Mouse (Mus musculus) limb, embryonic 13.5 days (tissue): ENCODE data around the gene Suox. TPM values are rescaled to one million over a fixed set of nuclear protein-coding genes. Genes with fewer than 3 reads are reported as not detected.
"Not testable (repeated sequence)": the region's sequence is repeated elsewhere in the genome, so short reads cannot be mapped to it uniquely, and the experiment has no call there.

ENCODE experiments used
- ATAC-seq: fragments of 200-750 bp; cut with Nextera tagmentation; 2 replicates; pipeline ENCODE4 v1.8.0; 2017; ENCODE audit warnings: low read depth, moderate number of reproducible peaks, moderate TSS enrichment; ENCODE audit not compliant: low FRiP score
- H3K27ac ChIP-seq: fragments of 300-500 bp; sonication (generic); 2 replicates; pipeline ENCODE4 v1.5.1; 2015; ENCODE audit warnings: inconsistent platforms, mild to moderate bottlenecking, moderate library complexity
- H3K27me3 ChIP-seq: fragments of 300-500 bp; sonication (generic); 2 replicates; pipeline ENCODE4 v1.6.1; 2015; ENCODE audit warnings: mild to moderate bottlenecking, inconsistent platforms
- H3K36me3 ChIP-seq: fragments of 300-500 bp; sonication (generic); 2 replicates; pipeline ENCODE4 v1.6.1; 2015; ENCODE audit warnings: inconsistent platforms, mild to moderate bottlenecking, moderate library complexity
- H3K4me1 ChIP-seq: fragments of 300-500 bp; sonication (generic); 2 replicates; pipeline ENCODE4 v1.6.1; 2015; ENCODE audit warnings: inconsistent platforms
- H3K4me2 ChIP-seq: fragments of 300-500 bp; sonication (generic); replicated peaks from 2 replicates; pipeline ENCODE4 v1.6.1; 2015; ENCODE audit warnings: inconsistent platforms, mild to moderate bottlenecking, moderate library complexity
- H3K4me3 ChIP-seq: fragments of 300-500 bp; sonication (generic); 2 replicates; pipeline ENCODE4 v1.5.1; 2015; ENCODE audit warnings: moderate library complexity, mild to moderate bottlenecking, inconsistent platforms
- H3K9ac ChIP-seq: fragments of 300-500 bp; sonication (generic); 2 replicates; pipeline ENCODE4 v1.6.1; 2015; ENCODE audit warnings: mild to moderate bottlenecking, inconsistent platforms
- H3K9me3 ChIP-seq: fragments of 300-500 bp; sonication (generic); 2 replicates; pipeline ENCODE4 v1.6.1; 2016; ENCODE audit warnings: inconsistent platforms
- WGBS: fragments of 180-500 bp; shearing (Covaris S2); methylation state at CpG from one replicate; pipeline ENCODE4 v1.1.7; 2015; 5-methylcytosine and 5-hydroxymethylcytosine counted together
- polyA plus RNA-seq: library from polyadenylated mRNA; unstranded; fragments of >200 nt; fragmentation: Nextera tagmentation; extraction: Ambion mirVana; gene quantifications from 2 replicates; pipeline ENCODE4 v1.2.1, GENCODE M21; 2015

Suox gene
- polyA plus RNA-seq = 22.0 TPM in 2 replicates

DNA sequence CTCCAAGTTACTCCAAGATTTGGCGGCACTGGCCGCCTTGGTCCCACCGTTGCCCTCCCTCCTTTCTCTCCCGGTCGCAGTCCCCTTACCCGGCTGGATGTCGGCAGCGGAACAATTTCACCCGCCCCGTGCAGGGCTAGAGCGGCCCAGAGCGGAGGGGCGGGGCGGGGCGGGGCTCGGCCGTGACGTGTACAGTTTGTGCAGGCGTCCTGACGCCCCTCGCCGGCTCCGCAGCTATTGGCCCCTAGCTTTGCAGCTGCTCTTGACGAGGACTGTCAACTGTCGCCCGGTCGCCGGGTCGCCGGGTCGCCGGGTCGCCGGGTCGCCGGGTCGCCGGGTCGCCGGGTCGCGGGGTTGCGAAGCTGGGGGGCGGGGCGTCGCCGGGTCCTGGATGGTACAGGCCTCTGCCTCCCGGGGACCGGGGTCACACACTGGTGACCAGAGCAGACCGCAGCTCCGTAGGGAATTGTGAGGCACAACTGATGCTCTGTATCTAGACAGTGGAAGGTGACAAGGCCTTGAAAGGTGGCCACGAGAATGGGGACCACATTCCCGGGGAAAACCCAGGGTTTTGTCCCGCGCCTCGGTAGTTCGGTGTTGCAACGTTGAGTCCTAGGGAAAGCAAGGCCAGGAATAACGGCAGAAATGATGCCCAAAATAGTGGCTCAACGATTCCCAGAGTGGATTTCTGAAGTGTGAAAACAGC lies at the start of gene Suox:
Gene Suox (minus strand): TSS at position 311 of the 706 bp plus-strand sequence.
- under 1% methylated on average over 60 of the region's 60 CpGs for WGBS
- Histone ChIP-seq H3K4me1 (peaks cover 19% of the 10 kb centered on the region), H3K4me2 (peak within 1 kb of the TSS; percentile 89), H3K27ac (peak within 1 kb of the TSS; percentile 48; the same call in 1 of the 2 replicates), H3K4me3 (peak within 1 kb of the TSS; percentile 67), H3K36me3 (peaks cover 22% of the 10 kb centered on the region), H3K9me3 (no peaks in the 10 kb centered on the region), H3K27me3 (no peaks in the 10 kb centered on the region), H3K9ac (peak within 1 kb of the TSS; percentile 72)
- ATAC-seq = peak; percentile 92

GRCm38 (mm10) chr10:128715559-128716537 lies 42.0 kb upstream of the Suox start:
- H3K36me3 ChIP-seq = no peaks in the 10 kb centered on the region
- no peak overlapping the region for H3K9ac ChIP-seq
- no peak overlapping the region for H3K4me2 ChIP-seq
- no peaks in the 10 kb centered on the region for H3K4me1 ChIP-seq
- no peaks in the 10 kb centered on the region for H3K27me3 ChIP-seq
- no peak overlapping the region for H3K27ac ChIP-seq
- ATAC-seq = no peak
- 86% methylated on average over 19 of the region's 19 CpGs for WGBS
- no peaks in the 10 kb centered on the region for H3K9me3 ChIP-seq
- no peak overlapping the region for H3K4me3 ChIP-seq

- H3K4me2 ChIP-seq, H3K27ac ChIP-seq, H3K4me3 ChIP-seq, ATAC-seq, H3K9me3 ChIP-seq, H3K36me3 ChIP-seq, H3K27me3 ChIP-seq, H3K4me1 ChIP-seq, H3K9ac ChIP-seq: not testable (repeated sequence)
- WGBS = 93% methylated on average over 7 of the region's 7 CpGs
Measured at GRCm38 (mm10) chr10:128711318-128711717, 37.4 kb upstream of the Suox start.

- no peaks in the 10 kb centered on the region for H3K9me3 ChIP-seq
- WGBS = 7% methylated on average over 11 of the region's 11 CpGs
- H3K4me3 ChIP-seq = peak overlapping the region; percentile 65
- H3K4me1 ChIP-seq = peaks cover 25% of the 10 kb centered on the region
- H3K27ac ChIP-seq = peak overlapping the region; percentile 66
- H3K27me3 ChIP-seq = no peaks in the 10 kb centered on the region
- H3K9ac ChIP-seq = peak overlapping the region; percentile 37
- H3K4me2 ChIP-seq = peak overlapping the region; percentile 91
- H3K36me3 ChIP-seq = peaks cover 29% of the 10 kb centered on the region
- ATAC-seq = peak; percentile 2; the same call in 1 of the 2 replicates
Measured at GRCm38 (mm10) chr10:128705317-128705693, 31.4 kb upstream of the Suox start.

- ATAC-seq = peak; percentile 93
Measured at GRCm38 (mm10) chr10:128704491-128705316, 30.8 kb upstream of the Suox start, which contains the start of gene Cdk2. TSS of gene Cdk2 (minus strand) at chr10:128705031.

GRCm38 (mm10) chr10:128703895-128704294 lies 30.0 kb upstream of the Suox start, which contains the start of gene Pmel:
TSS of gene Pmel (plus strand) at chr10:128704195.
- peaks cover 25% of the 10 kb centered on the region for H3K4me1 ChIP-seq
- H3K9me3 ChIP-seq = no peaks in the 10 kb centered on the region
- peak within 1 kb of the TSS; percentile 97 for H3K27ac ChIP-seq
- peak within 1 kb of the TSS; percentile 82 for H3K9ac ChIP-seq
- peak within 1 kb of the TSS; percentile 91 for H3K4me2 ChIP-seq
- no peak for ATAC-seq
- no peaks in the 10 kb centered on the region for H3K27me3 ChIP-seq
- peak within 1 kb of the TSS; percentile 65 for H3K4me3 ChIP-seq
- WGBS = 11% methylated on average over 4 of the region's 4 CpGs
- H3K36me3 ChIP-seq = peaks cover 43% of the 10 kb centered on the region

More at GRCm38 (mm10) chr10:128704491-128705316, 30.8 kb upstream of the Suox start, which contains the start of gene Cdk2:
- Histone ChIP-seq H3K4me1 (peaks cover 25% of the 10 kb centered on the region), H3K4me2 (peak within 1 kb of the TSS; percentile 91), H3K9ac (peak within 1 kb of the TSS; percentile 82), H3K4me3 (peak within 1 kb of the TSS; percentile 65), H3K36me3 (peaks cover 35% of the 10 kb centered on the region), H3K27ac (peak within 1 kb of the TSS; percentile 97), H3K9me3 (no peaks in the 10 kb centered on the region), H3K27me3 (no peaks in the 10 kb centered on the region)
- WGBS = under 1% methylated on average over 62 of the region's 62 CpGs

DNA sequence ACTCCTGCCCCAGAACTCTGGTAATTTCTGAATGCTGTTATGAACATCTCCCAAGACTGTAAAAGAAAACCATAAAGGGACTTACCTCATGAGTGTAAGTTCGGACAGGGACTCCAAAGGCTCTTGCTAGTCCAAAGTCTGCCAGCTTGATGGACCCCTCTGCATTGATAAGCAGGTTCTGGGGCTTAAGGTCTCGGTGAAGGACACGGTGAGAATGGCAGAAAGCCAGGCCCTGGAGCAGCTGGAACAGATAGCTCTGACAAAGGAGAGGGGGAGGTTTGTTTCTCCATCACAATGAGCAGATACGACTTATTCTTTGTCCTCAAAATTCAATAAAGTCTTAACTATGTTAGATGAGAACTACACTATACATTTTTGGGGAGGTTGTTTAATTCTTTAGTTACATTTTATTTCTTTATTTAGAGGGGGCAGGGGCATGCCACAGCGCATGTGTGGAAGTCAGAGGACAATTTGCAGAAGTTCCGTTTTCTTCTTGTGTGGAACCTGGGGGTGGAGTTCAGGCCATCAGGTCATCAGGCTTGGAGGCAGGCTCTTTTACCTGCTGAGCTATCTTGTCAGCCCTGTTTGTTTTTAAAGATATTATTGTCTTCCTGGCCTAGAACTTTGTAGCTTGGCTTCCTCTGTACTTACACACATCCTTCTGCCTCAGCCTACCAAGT lies 28.6 kb upstream of the Suox start:
- H3K9me3 ChIP-seq = no peaks in the 10 kb centered on the region
- H3K27ac ChIP-seq = peak overlapping the region; percentile 10; the same call in 1 of the 2 replicates
- H3K9ac ChIP-seq = no peak overlapping the region
- 85% methylated on average over 6 of the region's 6 CpGs for WGBS
- peaks cover 25% of the 10 kb centered on the region for H3K4me1 ChIP-seq
- H3K4me3 ChIP-seq = no peak overlapping the region
- no peak for ATAC-seq
- no peaks in the 10 kb centered on the region for H3K27me3 ChIP-seq
- H3K4me2 ChIP-seq = no peak overlapping the region; the same call in 1 of the 2 replicates
- peaks cover 54% of the 10 kb centered on the region for H3K36me3 ChIP-seq

DNA sequence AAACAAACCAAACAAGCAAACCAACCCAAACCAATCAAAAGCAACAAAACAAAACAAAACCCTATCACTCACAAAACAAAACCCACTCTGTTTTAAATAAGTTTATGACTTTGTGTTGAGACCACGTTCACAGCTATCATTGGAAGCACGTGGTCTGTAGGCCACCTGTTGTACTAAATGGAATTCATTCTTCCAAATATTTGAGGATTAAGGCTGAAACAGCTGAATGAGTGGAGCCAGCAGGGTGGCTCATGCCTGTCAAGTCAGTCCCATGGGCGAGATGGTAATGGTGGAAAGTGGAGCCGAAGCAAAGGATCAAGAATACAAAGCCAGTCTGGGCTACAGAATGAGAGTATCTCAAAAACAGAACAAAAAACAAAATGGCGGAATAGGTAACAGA lies 26.8 kb upstream of the Suox start:
- H3K9me3 ChIP-seq = no peaks in the 10 kb centered on the region
- 84% methylated on average over 5 of the region's 5 CpGs for WGBS
- H3K4me3 ChIP-seq = no peak overlapping the region
- no peak overlapping the region for H3K27ac ChIP-seq
- peaks cover 21% of the 10 kb centered on the region for H3K4me1 ChIP-seq
- H3K36me3 ChIP-seq = peaks cover 56% of the 10 kb centered on the region
- H3K27me3 ChIP-seq = no peaks in the 10 kb centered on the region
- ATAC-seq = no peak
- H3K9ac ChIP-seq = no peak overlapping the region
- H3K4me2 ChIP-seq = no peak overlapping the region

DNA sequence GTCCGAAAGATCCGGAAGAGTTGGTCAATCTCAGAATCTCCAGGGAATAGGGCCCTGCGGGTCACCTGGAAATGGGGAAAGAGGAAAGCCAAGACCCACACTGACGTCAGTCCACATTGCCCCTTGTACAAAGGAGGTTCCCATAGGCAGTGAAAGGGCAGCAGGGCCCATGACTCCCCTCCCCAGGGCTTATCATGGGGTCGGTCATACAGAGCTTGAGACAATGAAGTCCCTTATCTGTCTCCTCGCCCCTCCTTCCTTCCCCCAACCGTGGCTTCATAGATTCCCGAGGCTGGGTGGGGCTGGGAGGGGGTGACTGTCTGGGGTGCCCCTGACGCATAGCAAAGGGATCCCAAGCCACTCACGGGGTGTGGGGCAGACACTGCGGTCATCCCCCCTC lies 25.7 kb upstream of the Suox start:
- ATAC-seq = no peak
- no peak overlapping the region for H3K27ac ChIP-seq
- H3K4me1 ChIP-seq = peaks cover 22% of the 10 kb centered on the region
- no peaks in the 10 kb centered on the region for H3K9me3 ChIP-seq
- H3K36me3 ChIP-seq = peaks cover 56% of the 10 kb centered on the region
- H3K4me3 ChIP-seq = no peak overlapping the region
- 85% methylated on average over 11 of the region's 11 CpGs for WGBS
- H3K27me3 ChIP-seq = no peaks in the 10 kb centered on the region
- H3K9ac ChIP-seq = no peak overlapping the region
- no peak overlapping the region for H3K4me2 ChIP-seq

DNA sequence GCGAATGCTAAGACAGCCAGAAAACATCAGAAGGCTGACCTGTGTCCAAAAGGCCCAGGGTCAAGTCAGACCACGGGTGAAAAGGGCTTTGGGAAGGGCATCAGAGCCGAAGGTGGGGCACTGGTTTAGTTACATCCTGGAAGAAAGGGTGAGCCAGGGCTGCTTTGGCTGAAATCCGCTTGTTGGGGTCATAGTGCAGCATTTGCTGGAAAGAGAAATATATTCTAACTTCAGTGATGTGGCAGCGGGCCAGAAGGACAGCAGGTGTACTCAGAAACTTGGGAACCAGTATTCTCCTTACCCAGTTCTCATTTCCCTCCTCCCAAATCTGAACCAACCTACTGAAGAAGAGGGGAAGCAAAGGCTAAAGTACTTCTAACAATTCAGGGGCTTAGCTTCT lies 25.1 kb upstream of the Suox start:
- no peaks in the 10 kb centered on the region for H3K9me3 ChIP-seq
- peaks cover 56% of the 10 kb centered on the region for H3K36me3 ChIP-seq
- WGBS = 84% methylated on average over 5 of the region's 5 CpGs
- no peak overlapping the region for H3K27ac ChIP-seq
- no peak for ATAC-seq
- H3K4me2 ChIP-seq = no peak overlapping the region
- H3K4me1 ChIP-seq = peaks cover 25% of the 10 kb centered on the region
- no peak overlapping the region for H3K4me3 ChIP-seq
- no peaks in the 10 kb centered on the region for H3K27me3 ChIP-seq
- H3K9ac ChIP-seq = no peak overlapping the region; the same call in 1 of the 2 replicates
